Mouse (Mus musculus) embryo, embryonic 11.5 days (tissue): ENCODE measurements at regions not wholly inside any gene's neighbourhood (a gene's known extent, or its start where the extent isn't known, plus 50 kb on each side); places are given as distances from the start of the nearest gene placed in this dataset.
A peak's percentile ranks its signal among the peaks of the same experiment; 100 is the strongest.

Source experiments
- DNase-seq: peaks from one replicate; pipeline ENCODE4 v3.0.0-alpha.2; 2012; ENCODE audit warnings: low read depth, low spot score

DNA sequence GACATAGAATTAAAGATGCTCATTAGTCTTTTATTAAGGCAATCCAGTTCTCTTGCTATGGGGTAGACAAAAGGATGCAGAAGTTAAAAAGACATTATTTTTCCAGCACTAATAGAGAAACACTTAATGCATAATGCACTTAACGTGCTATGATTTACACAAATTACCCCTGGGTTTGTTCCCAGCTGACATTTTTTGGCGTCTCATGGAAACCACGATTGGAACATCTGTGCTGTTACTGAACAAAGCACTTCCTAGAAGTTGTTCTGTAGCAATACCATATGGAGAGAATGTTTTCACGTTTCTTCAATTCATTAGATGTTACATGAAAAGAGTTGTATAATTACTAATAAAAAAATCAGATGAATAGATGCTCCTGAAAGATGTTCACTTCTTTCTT lies 635.2 kb downstream of the Gm597 start:
- no peak for DNase-seq

DNA sequence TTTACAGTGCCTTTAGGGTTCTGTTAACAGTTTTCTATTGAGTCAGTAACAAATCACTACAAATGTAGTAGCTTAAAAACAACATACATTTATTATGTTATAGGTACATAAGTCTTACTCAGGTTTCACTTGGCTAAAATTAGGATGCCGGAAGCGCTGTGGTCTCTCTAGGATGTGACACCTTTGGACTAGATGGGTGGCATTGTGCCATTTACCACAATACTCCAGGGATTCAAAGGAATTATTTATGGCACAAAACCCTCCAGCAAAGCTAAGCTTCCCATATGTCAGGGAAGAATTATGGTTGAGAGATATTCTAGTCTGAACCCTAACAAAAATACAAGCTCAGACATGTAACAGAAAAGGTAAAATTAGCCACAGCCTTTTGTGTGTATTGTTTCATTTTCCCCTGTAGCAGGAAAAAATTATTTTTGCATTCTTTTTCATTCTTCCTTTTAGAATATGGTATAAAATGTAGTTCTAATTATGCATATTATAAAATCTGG lies 678.0 kb downstream of the Gm597 start:
- DNase-seq, result no peak

DNA sequence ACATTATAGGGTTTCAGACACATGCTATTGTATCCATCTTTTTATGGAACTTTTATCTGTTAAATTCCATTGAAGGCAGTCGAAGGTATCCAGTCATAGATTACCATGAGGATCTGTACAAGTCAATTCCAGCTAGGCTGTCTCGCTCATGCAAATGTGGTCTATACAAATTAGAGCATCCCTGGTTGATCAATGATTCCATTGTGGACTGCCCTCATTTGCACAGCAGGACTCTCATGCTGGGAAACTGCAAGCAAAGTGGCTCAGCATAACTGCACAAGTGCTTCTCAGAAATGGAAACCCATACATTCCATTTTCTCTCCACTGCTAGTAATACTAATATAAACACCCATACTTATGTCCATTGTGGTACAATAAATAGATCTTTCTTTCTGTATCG lies 695.6 kb downstream of the Gm597 start:
- no peak for DNase-seq

DNA sequence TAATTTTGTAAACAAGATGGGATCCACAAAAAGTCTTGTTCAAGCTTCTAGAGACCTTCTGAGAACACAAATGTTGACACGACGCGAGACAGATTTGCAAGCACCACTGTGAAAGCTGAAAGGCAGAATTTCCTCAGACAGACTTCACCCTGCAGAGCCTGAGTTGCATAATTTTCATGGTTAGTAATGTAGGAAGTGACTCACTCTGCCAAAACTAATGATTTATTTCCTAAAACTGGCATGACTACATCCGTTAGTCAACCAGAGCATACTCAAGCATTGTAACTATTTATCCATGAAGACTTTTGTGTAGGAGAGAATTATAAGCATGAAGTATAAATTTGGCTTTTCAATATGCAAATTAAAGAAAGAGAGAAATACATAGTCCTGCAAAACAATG lies 726.1 kb downstream of the Gm597 start:
- no peak for DNase-seq

DNA sequence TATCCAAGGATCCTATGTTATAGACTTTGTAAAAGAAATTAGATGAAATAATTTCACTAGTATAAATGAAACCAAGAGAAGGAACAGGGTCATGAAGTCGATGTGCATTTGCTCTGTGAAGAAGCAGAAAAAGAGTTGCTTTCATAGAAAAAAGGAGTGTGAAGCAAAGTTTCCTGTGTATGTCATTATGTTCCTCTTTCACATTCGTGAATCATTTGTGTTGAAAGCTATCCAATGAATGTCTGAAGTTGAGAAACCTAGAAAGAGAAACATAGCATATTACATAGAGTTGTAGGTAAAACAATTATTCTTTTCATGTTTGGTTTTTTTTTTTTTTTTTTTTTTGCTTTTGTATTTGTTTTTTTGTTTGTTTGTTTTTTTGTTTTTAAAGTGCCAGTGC lies 732.1 kb downstream of the Gm597 start:
- DNase-seq, result no peak

DNA sequence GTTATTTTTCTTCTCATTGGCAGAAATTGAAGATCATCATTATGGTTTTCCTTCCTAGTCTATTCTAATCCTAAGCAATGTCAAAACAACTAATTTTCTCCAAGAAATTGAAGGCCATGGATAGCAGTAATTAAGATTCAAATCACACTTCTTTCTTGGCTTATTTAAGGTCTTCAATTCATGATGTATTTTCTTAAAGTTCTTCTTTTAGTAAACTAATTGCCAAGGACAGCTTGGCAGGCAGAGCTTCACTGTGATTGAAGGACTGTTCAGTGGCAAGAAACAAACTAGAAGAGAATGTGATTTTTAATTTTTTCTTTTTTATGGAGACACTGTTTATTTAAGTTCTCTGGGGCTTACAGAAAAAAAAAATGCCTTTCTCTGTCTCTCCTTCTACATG lies 732.7 kb downstream of the Gm597 start:
- DNase-seq, result no peak

DNA sequence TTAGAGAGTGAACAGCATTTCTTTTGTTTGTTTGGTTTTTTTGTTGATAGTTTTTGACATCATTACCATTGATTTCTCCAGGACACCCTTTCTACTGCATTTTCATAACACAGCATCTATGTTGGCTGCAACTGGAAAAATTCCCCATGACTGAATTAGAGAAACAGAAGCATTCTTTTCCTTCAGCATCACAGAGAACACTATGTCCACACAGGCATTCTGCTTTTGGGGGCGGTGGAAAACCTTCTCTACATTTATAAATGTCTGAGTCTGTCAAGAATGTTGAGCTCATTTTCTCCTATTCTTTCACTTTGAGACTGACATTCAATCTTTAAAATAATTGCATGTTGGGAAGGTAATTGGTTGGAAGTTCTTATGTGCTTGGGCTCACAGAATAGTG lies 734.4 kb downstream of the Gm597 start:
- no peak for DNase-seq

DNA sequence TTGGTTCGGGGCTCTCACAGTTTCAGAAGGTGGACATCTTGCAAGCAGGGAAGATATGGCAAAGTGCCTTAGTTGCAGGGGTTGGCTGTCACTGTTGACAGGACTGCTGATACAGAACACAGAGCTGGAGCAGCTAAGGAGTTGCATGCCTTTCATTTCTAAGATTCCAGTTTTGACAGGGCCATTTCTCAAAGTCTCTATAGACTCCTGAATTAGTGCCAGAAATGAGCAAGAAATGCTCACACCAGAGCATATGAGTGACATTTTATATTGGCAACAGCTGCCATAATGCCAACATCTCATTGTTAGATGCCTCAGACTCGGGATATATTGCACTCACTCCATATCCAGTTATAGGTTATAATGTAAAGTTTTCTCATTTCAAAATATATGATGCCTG lies 754.3 kb downstream of the Gm597 start:
- peak; percentile 2 for DNase-seq

DNA sequence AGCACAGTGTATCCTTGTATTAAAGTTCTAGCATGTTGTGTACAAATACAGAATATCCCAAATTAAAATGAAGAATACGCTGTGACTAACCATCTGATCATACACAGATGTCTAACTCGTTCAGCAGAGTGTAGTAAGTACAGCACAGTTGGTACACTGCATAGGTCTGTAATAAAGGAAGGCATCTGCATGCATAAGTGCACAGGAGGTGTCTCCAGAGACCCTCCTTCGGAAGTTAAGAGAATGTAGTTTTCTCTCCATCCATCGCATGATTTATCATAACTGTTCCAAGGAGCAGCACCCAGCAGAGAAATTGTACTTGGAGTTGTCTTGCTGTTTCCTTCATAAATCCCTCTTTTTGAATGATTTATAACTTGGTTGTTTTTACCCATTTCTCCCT lies 781.6 kb downstream of the Gm597 start:
- DNase-seq, result no peak

DNA sequence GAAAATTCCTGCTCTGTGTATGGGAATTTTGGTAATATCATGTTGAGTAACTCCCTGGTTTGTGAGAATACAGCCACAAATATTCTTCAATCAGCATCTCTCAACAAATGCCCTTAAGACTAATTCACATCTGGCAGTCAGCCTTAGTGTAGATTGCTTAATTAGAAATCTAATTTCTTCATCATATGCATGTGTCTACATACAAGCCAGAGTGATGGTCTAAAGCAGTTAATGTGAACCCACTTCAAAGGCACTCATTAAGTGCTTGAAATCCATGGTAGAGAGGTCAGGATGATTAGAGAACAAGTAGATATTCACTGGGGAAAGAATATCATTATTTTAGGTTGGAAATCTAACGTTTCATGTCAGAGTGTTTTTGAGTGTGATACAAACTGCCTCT lies 816.7 kb downstream of the Gm597 start:
- no peak for DNase-seq
